Mouse (Mus musculus): ENCODE measurements around the gene Selenbp1. TPM values are rescaled to one million over a fixed set of nuclear protein-coding genes. Genes with fewer than 3 reads are reported as not detected.
"Not testable (repeated sequence)": the region's sequence is repeated elsewhere in the genome, so short reads cannot be mapped to it uniquely, and the experiment has no call there.

Gene Selenbp1
- polyA plus RNA-seq, 1 experiment from 2014 or later = 43.9 TPM

- not testable (repeated sequence) for H3K36me3 ChIP-seq; H3K27me3 ChIP-seq (replicated peaks); ATAC-seq (ENCODE audit: insufficient number of reproducible peaks, low FRiP score); H3K9ac ChIP-seq; H3K4me2 ChIP-seq; H3K27ac ChIP-seq (ENCODE audit: poor library complexity, severe bottlenecking); H3K4me3 ChIP-seq; H3K9me3 ChIP-seq (replicated peaks)
- peaks cover 28% of the 10 kb centered on the region for H3K4me1 ChIP-seq (replicated peaks)
- 85% methylated on average over 3 of the region's 3 CpGs for WGBS
These were observed 1.7 kb downstream of the Selenbp1 start for GRCm38 (mm10) chr3:94934564-94934963.

GRCm38 (mm10) chr3:94935332-94935731 is 2.5 kb downstream of the Selenbp1 start:
- not testable (repeated sequence) for H3K4me2 ChIP-seq; H3K27me3 ChIP-seq (replicated peaks)
- WGBS = 85% methylated on average over 3 of the region's 3 CpGs

GRCm38 (mm10) chr3:94936147-94936546 is 3.3 kb downstream of the Selenbp1 start:
- H3K9me3 ChIP-seq (replicated peaks); H3K27me3 ChIP-seq (replicated peaks); H3K36me3 ChIP-seq; H3K27ac ChIP-seq (ENCODE audit: poor library complexity, severe bottlenecking); H3K4me3 ChIP-seq; ATAC-seq (ENCODE audit: insufficient number of reproducible peaks, low FRiP score); H3K4me2 ChIP-seq; H3K9ac ChIP-seq: not testable (repeated sequence)
- WGBS = 78% methylated on average over 5 of the region's 5 CpGs
- H3K4me1 ChIP-seq (replicated peaks) = peaks cover 27% of the 10 kb centered on the region

More at GRCm38 (mm10) chr3:94935332-94935731, 2.5 kb downstream of the Selenbp1 start:
- not testable (repeated sequence) for H3K9me3 ChIP-seq (replicated peaks); H3K36me3 ChIP-seq; H3K4me3 ChIP-seq; H3K27ac ChIP-seq (ENCODE audit: poor library complexity, severe bottlenecking); H3K9ac ChIP-seq; ATAC-seq (ENCODE audit: insufficient number of reproducible peaks, low FRiP score)
- H3K4me1 ChIP-seq (replicated peaks) = peaks cover 33% of the 10 kb centered on the region

GRCm38 (mm10) chr3:94937194-94937593 is 4.3 kb downstream of the Selenbp1 start:
- not testable (repeated sequence) for H3K27ac ChIP-seq (ENCODE audit: poor library complexity, severe bottlenecking); H3K4me2 ChIP-seq; H3K27me3 ChIP-seq (replicated peaks); H3K36me3 ChIP-seq; H3K9ac ChIP-seq; H3K4me3 ChIP-seq; ATAC-seq (ENCODE audit: insufficient number of reproducible peaks, low FRiP score); H3K9me3 ChIP-seq (replicated peaks)
- WGBS = 88% methylated on average over 7 of the region's 7 CpGs
- peaks cover 21% of the 10 kb centered on the region for H3K4me1 ChIP-seq (replicated peaks)

- not testable (repeated sequence) for ATAC-seq (ENCODE audit: insufficient number of reproducible peaks, low FRiP score); H3K9ac ChIP-seq; H3K27me3 ChIP-seq (replicated peaks); H3K4me3 ChIP-seq; H3K4me1 ChIP-seq (replicated peaks); H3K36me3 ChIP-seq; H3K9me3 ChIP-seq (replicated peaks)
- Histone ChIP-seq H3K27ac (ENCODE audit: poor library complexity, severe bottlenecking) (peak overlapping the region; percentile 5; the same call in 1 of the 2 replicates), H3K4me2 (peak overlapping the region; percentile 10)
- 20% methylated on average over 9 of the region's 9 CpGs for WGBS
These were observed 7.2 kb downstream of the Selenbp1 start for GRCm38 (mm10) chr3:94940033-94940432.

- peak; percentile 65 for ATAC-seq (ENCODE audit: insufficient number of reproducible peaks, low FRiP score)
- WGBS = 70% methylated on average over 9 of the region's 9 CpGs
- not testable (repeated sequence) for H3K27ac ChIP-seq (ENCODE audit: poor library complexity, severe bottlenecking)
These were observed 9.5 kb downstream of the Selenbp1 start for GRCm38 (mm10) chr3:94942211-94942967.

GRCm38 (mm10) chr3:94943706-94944105 is 10.8 kb downstream of the Selenbp1 start:
- not testable (repeated sequence) for H3K9me3 ChIP-seq (replicated peaks); H3K27ac ChIP-seq (ENCODE audit: poor library complexity, severe bottlenecking); H3K4me2 ChIP-seq; H3K9ac ChIP-seq; H3K4me1 ChIP-seq (replicated peaks); H3K4me3 ChIP-seq; ATAC-seq (ENCODE audit: insufficient number of reproducible peaks, low FRiP score); H3K36me3 ChIP-seq; H3K27me3 ChIP-seq (replicated peaks)
- whole genome bisulfite sequencing = 25% methylated on average over 4 of the region's 4 CpGs

More at GRCm38 (mm10) chr3:94942211-94942967, 9.5 kb downstream of the Selenbp1 start:
- H3K4me3 ChIP-seq; H3K36me3 ChIP-seq; H3K9me3 ChIP-seq (replicated peaks); H3K4me2 ChIP-seq; H3K27me3 ChIP-seq (replicated peaks); H3K9ac ChIP-seq; H3K4me1 ChIP-seq (replicated peaks): not testable (repeated sequence)

GRCm38 (mm10) chr3:94948066-94948614 is 15.3 kb downstream of the Selenbp1 start:
- Histone ChIP-seq H3K27me3 (replicated peaks) (no peaks in the 10 kb centered on the region), H3K9me3 (replicated peaks) (no peaks in the 10 kb centered on the region), H3K36me3 (no peaks in the 10 kb centered on the region), H3K4me1 (replicated peaks) (peaks cover 11% of the 10 kb centered on the region), H3K4me3 (no peak overlapping the region), H3K4me2 (no peak overlapping the region), H3K27ac (ENCODE audit: poor library complexity, severe bottlenecking) (no peak overlapping the region), H3K9ac (no peak overlapping the region)
- ATAC-seq (ENCODE audit: insufficient number of reproducible peaks, low FRiP score) = no peak
- WGBS = 67% methylated on average over 3 of the region's 3 CpGs

- no peaks in the 10 kb centered on the region for H3K36me3 ChIP-seq
- H3K9ac ChIP-seq = no peak overlapping the region
- H3K4me1 ChIP-seq (replicated peaks) = peaks cover 13% of the 10 kb centered on the region
- no peaks in the 10 kb centered on the region for H3K27me3 ChIP-seq (replicated peaks)
- no peak overlapping the region for H3K27ac ChIP-seq (ENCODE audit: poor library complexity, severe bottlenecking)
- no peak for ATAC-seq (ENCODE audit: insufficient number of reproducible peaks, low FRiP score)
- no peak overlapping the region for H3K4me3 ChIP-seq
- no peaks in the 10 kb centered on the region for H3K9me3 ChIP-seq (replicated peaks)
- 72% methylated on average over 3 of the region's 3 CpGs for WGBS
- no peak overlapping the region for H3K4me2 ChIP-seq
These were observed 16.8 kb downstream of the Selenbp1 start for GRCm38 (mm10) chr3:94949645-94950044.

GRCm38 (mm10) chr3:94952806-94953205 is 19.9 kb downstream of the Selenbp1 start:
- 71% methylated on average over 5 of the region's 5 CpGs for WGBS
- Histone ChIP-seq H3K4me1 (replicated peaks) (peaks cover 20% of the 10 kb centered on the region), H3K9ac (no peak overlapping the region; the same call in 1 of the 2 replicates), H3K9me3 (replicated peaks) (no peaks in the 10 kb centered on the region), H3K27ac (ENCODE audit: poor library complexity, severe bottlenecking) (no peak overlapping the region), H3K4me3 (peak overlapping the region; percentile 81; the same call in 1 of the 2 replicates), H3K27me3 (replicated peaks) (no peaks in the 10 kb centered on the region), H3K36me3 (peaks cover 23% of the 10 kb centered on the region), H3K4me2 (peak overlapping the region; percentile 77)
- no peak for ATAC-seq (ENCODE audit: insufficient number of reproducible peaks, low FRiP score)

- peak overlapping the region; percentile 77 for H3K4me2 ChIP-seq
- peaks cover 24% of the 10 kb centered on the region for H3K4me1 ChIP-seq (replicated peaks)
- H3K27me3 ChIP-seq (replicated peaks) = no peaks in the 10 kb centered on the region
- ATAC-seq (ENCODE audit: insufficient number of reproducible peaks, low FRiP score) = peak; percentile 2; the same call in 1 of the 2 replicates
- peaks cover 29% of the 10 kb centered on the region for H3K36me3 ChIP-seq
- H3K4me3 ChIP-seq = peak overlapping the region; percentile 81
- peak overlapping the region; percentile 48; the same call in 1 of the 2 replicates for H3K27ac ChIP-seq (ENCODE audit: poor library complexity, severe bottlenecking)
- no peaks in the 10 kb centered on the region for H3K9me3 ChIP-seq (replicated peaks)
- WGBS = 19% methylated on average over 9 of the region's 9 CpGs
- peak overlapping the region; percentile 72; the same call in 1 of the 2 replicates for H3K9ac ChIP-seq
These were observed 20.5 kb downstream of the Selenbp1 start for GRCm38 (mm10) chr3:94953384-94953763.

Data from heart, embryonic 12.5 days (tissue).